Mouse (Mus musculus) induced T-regulatory cell, adult 2 months (primary cell): ENCODE results near the gene Podn.

Experiments used
- DNase-seq: peaks from one replicate; pipeline ENCODE4 v3.0.0-alpha.2; 2012; ENCODE audit warnings: low read depth

Gene Podn

GRCm38 (mm10) chr4:107966416-107967109 is 129.7 kb downstream of the Podn start:
- DNase-seq: no peak
